Mouse (Mus musculus): ENCODE data around the gene Rhoh. TPM values are rescaled to one million over a fixed set of nuclear protein-coding genes. Genes with fewer than 3 reads are reported as not detected.

Gene Rhoh
- polyA plus RNA-seq, 1 experiment from 2014 or later = 0.31 TPM

- Histone ChIP-seq H3K9ac (replicated peaks) (no peak overlapping the region), H3K36me3 (no peaks in the 10 kb centered on the region), H3K4me3 (no peak overlapping the region), H3K27me3 (no peaks in the 10 kb centered on the region), H3K27ac (replicated peaks) (no peak overlapping the region), H3K4me2 (replicated peaks) (no peak overlapping the region), H3K4me1 (no peaks in the 10 kb centered on the region), H3K9me3 (no peaks in the 10 kb centered on the region)
- WGBS = 71% methylated on average over 4 of the region's 4 CpGs
- no peak for ATAC-seq (ENCODE audit: low FRiP score, low read depth)
Measured at GRCm38 (mm10) chr5:65941145-65941544, 80.1 kb downstream of the Rhoh start.

Other genes starting within 250 kb of the Rhoh start
- gene Pds5a, start 162.9 kb upstream of the Rhoh start, polyA plus RNA-seq (2016; fragmentation: Nextera tagmentation; extraction: Ambion mirVana) = 114 and 131 TPM in 2 replicates
- 34.5 and 38.8 TPM in 2 replicates for gene N4bp2, start 97.7 kb upstream of the Rhoh start, polyA plus RNA-seq (2016; fragmentation: Nextera tagmentation; extraction: Ambion mirVana)
- gene Chrna9, start 73.7 kb downstream of the Rhoh start, polyA plus RNA-seq (2016; fragmentation: Nextera tagmentation; extraction: Ambion mirVana) = not detected in 2 replicates
- not detected in 2 replicates for gene 9130230L23Rik, start 143.1 kb downstream of the Rhoh start, polyA plus RNA-seq (2016; fragmentation: Nextera tagmentation; extraction: Ambion mirVana)